Mouse (Mus musculus) liver, embryonic 11.5 days (tissue): ENCODE data around the gene Gh. TPM values are rescaled to one million over a fixed set of nuclear protein-coding genes. Genes with fewer than 3 reads are reported as not detected.

Experiments
- ATAC-seq: fragments of 200-750 bp; cut with Nextera tagmentation; replicated peaks from 2 replicates; pipeline ENCODE4 v1.8.0; 2017; ENCODE audit warnings: moderate number of reproducible peaks, mild to moderate bottlenecking, moderate TSS enrichment, moderate library complexity; ENCODE audit not compliant: low FRiP score
- DNase-seq: peaks from one replicate; pipeline ENCODE4 v3.0.0-alpha.2; 2017; ENCODE audit warnings: low spot score
- H3K27ac ChIP-seq: fragments of 300-500 bp; sonication (generic); 2 replicates; pipeline ENCODE4 v1.5.1; 2014; ENCODE audit warnings: mild to moderate bottlenecking, low read depth, low read length, control low read depth
- H3K27me3 ChIP-seq: fragments of 300-500 bp; sonication (generic); replicated peaks from 2 replicates; pipeline ENCODE4 v1.6.1; 2014; ENCODE audit warnings: low read length, mixed read lengths; ENCODE audit not compliant: control insufficient read depth, insufficient read depth
- H3K36me3 ChIP-seq: fragments of 300-500 bp; sonication (generic); 2 replicates; pipeline ENCODE4 v1.6.1; 2014; ENCODE audit warnings: mild to moderate bottlenecking, low read length, moderate library complexity, mixed read lengths; ENCODE audit not compliant: control insufficient read depth, insufficient read depth
- H3K4me1 ChIP-seq: fragments of 300-500 bp; sonication (generic); replicated peaks from 2 replicates; pipeline ENCODE4 v1.6.1; 2014; ENCODE audit warnings: low read length, mixed read lengths; ENCODE audit not compliant: control insufficient read depth, insufficient read depth
- H3K4me2 ChIP-seq: fragments of 300-500 bp; sonication (generic); 2 replicates; pipeline ENCODE4 v1.6.1; 2014; ENCODE audit warnings: mild to moderate bottlenecking, control low read depth, moderate library complexity
- H3K4me3 ChIP-seq: fragments of 300-500 bp; sonication (generic); 2 replicates; pipeline ENCODE4 v1.5.1; 2014; ENCODE audit warnings: low read depth, low read length, control low read depth
- H3K9ac ChIP-seq: fragments of 300-500 bp; sonication (generic); 2 replicates; pipeline ENCODE4 v1.6.1; 2014; ENCODE audit warnings: low read depth, low read length, control low read depth
- H3K9me3 ChIP-seq: fragments of 300-500 bp; sonication (generic); 2 replicates; pipeline ENCODE4 v1.6.1; 2016; ENCODE audit warnings: low read length, inconsistent platforms, mixed read lengths; ENCODE audit not compliant: control insufficient read depth
- WGBS: fragments of 180-500 bp; shearing (Covaris S2); extraction: QIAGEN DNeasy Blood & Tissue Kit; methylation state at CpG from one replicate; pipeline ENCODE4 v1.1.7; 2014; 5-methylcytosine and 5-hydroxymethylcytosine counted together
- polyA plus RNA-seq: library from polyadenylated mRNA; unstranded; fragments of >200 nt; fragmentation: Nextera tagmentation; extraction: Ambion mirVana; gene quantifications from 2 replicates; pipeline ENCODE4 v1.2.1, GENCODE M21; 2014

The Gh gene
- polyA plus RNA-seq, 1 experiment from 2014 or later = not detected

- H3K4me1 ChIP-seq = 0 out of 2 replicates have a peak, but pooled peaks cover 3% of the 10 kb centered on the region
- no peak overlapping the region; the same call in 1 of the 2 replicates for H3K4me2 ChIP-seq
- 58% methylated on average over 21 of the region's 21 CpGs for WGBS
- no peak overlapping the region for H3K27ac ChIP-seq
- no peaks in the 10 kb centered on the region for H3K36me3 ChIP-seq
- no peaks in the 10 kb centered on the region for H3K27me3 ChIP-seq
- no peak overlapping the region for H3K9ac ChIP-seq
- ATAC-seq (no peak), DNase-seq (no peak)
- no peak overlapping the region for H3K4me3 ChIP-seq
- no peaks in the 10 kb centered on the region for H3K9me3 ChIP-seq
These were observed 17.0 kb upstream of the Gh start for GRCm38 (mm10) chr11:106318406-106319366.

- Histone ChIP-seq H3K4me1 (0 out of 2 replicates have a peak, but pooled peaks cover 5% of the 10 kb centered on the region), H3K9ac (no peak overlapping the region), H3K4me2 (no peak overlapping the region), H3K27ac (no peak overlapping the region), H3K4me3 (no peak overlapping the region), H3K9me3 (no peaks in the 10 kb centered on the region), H3K27me3 (no peaks in the 10 kb centered on the region), H3K36me3 (no peaks in the 10 kb centered on the region)
- no peak for DNase-seq
- 75% methylated on average over 7 of the region's 7 CpGs for WGBS
- ATAC-seq = no peak
These were observed 16.1 kb upstream of the Gh start for GRCm38 (mm10) chr11:106317801-106318200.

DNA sequence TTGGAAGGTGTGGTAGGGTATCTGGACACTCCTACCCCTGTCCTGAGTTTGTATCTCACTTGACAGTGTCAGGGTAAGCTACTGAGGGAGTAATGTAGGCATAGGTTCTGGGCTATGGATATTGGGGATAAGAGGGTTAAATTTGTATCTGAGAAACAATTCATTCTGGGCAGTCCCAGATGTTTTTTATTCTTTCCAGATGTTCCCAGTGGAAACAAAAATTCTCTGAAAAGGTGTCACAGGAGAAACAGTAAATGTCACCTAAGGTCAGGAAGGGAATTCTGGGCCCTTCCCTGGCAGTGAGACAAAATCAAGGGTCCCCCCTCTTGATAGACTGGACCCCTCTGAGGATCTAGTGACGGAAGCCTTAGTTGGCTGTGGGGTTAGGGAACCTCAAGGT lies 14.8 kb upstream of the Gh start:
- 70% methylated on average over 1 of the region's 1 CpGs for WGBS

DNA sequence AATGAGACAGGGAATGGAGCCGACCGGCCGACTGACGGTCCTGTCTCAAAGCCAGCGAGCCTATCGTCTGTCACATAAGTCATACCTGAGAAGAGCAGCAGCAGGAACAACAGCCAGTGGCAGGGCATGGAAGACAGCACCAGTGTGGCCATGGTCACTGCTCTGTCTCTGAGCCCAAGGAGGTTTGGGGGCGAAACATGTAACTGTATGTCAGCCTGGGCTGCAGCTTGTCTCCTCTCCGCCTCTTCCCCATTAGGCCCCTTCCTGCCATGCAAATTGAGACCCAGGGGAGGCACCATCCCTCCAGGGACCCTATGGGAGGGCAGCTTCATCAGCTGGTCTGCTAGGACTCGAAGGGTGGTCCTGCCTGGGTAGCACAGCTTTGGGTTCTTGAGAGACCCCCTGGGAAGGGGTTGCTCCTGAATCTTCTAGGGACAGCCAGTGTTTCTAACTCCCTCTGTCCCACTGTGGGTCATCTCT lies 12.7 kb upstream of the Gh start, which contains the start of gene Cd79b:
Gene Cd79b (minus strand): TSS at position 430 of the 480 bp plus-strand sequence.
- Histone ChIP-seq H3K4me1 (0 out of 2 replicates have a peak, but pooled peaks cover 5% of the 10 kb centered on the region), H3K4me3 (peak within 1 kb of the TSS; percentile 5; the same call in 1 of the 2 replicates), H3K27me3 (no peaks in the 10 kb centered on the region), H3K9ac (no peak within 1 kb of the TSS), H3K9me3 (no peaks in the 10 kb centered on the region), H3K36me3 (no peaks in the 10 kb centered on the region), H3K4me2 (peak within 1 kb of the TSS; percentile 32), H3K27ac (no peak within 1 kb of the TSS)
- ATAC-seq (no peak), DNase-seq (no peak)
- WGBS = 52% methylated on average over 9 of the region's 9 CpGs

More for the DNA sequence above, 14.8 kb upstream of the Gh start:
- Histone ChIP-seq H3K4me3 (no peak overlapping the region), H3K4me2 (no peak overlapping the region), H3K27ac (no peak overlapping the region), H3K36me3 (no peaks in the 10 kb centered on the region), H3K27me3 (no peaks in the 10 kb centered on the region), H3K9ac (no peak overlapping the region), H3K4me1 (0 out of 2 replicates have a peak, but pooled peaks cover 5% of the 10 kb centered on the region), H3K9me3 (no peaks in the 10 kb centered on the region)
- DNase-seq (no peak), ATAC-seq (no peak)

GRCm38 (mm10) chr11:106313533-106313932 lies 11.9 kb upstream of the Gh start:
- Histone ChIP-seq H3K27ac (no peak overlapping the region), H3K4me2 (peak overlapping the region; percentile 32), H3K36me3 (no peaks in the 10 kb centered on the region)

DNA sequence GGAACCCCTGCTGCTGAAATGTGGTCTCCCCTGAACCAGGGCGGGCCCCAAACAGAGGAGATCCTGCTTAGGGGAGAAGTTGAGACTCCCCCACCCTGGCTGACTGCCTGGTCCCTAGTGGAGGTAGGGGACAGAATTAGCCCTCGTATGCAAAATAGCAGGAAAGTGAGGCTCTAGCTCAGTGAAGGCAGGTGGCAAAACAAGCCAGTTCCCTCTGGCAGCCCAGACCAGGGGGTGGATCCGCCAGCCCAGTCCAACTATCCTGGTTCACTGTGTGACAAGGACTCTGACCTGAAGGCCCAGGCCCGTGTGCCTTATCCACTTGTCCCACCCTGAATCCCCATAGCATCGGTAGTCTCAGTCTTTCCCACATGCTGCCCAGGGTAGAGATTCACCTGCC lies 8.5 kb upstream of the Gh start:
- Histone ChIP-seq H3K27ac (no peak overlapping the region), H3K9me3 (no peaks in the 10 kb centered on the region), H3K4me1 (0 out of 2 replicates have a peak, but pooled peaks cover 5% of the 10 kb centered on the region), H3K27me3 (no peaks in the 10 kb centered on the region), H3K4me2 (no peak overlapping the region), H3K9ac (no peak overlapping the region), H3K36me3 (no peaks in the 10 kb centered on the region), H3K4me3 (no peak overlapping the region)
- DNase-seq (no peak), ATAC-seq (no peak)
- WGBS = 75% methylated on average over 5 of the region's 5 CpGs

More at GRCm38 (mm10) chr11:106313533-106313932, 11.9 kb upstream of the Gh start:
- ATAC-seq (no peak), DNase-seq (no peak)
- H3K9ac ChIP-seq = no peak overlapping the region
- WGBS = 33% methylated on average over 5 of the region's 5 CpGs
- 0 out of 2 replicates have a peak, but pooled peaks cover 5% of the 10 kb centered on the region for H3K4me1 ChIP-seq
- no peak overlapping the region for H3K4me3 ChIP-seq
- no peaks in the 10 kb centered on the region for H3K27me3 ChIP-seq
- H3K9me3 ChIP-seq = no peaks in the 10 kb centered on the region

DNA sequence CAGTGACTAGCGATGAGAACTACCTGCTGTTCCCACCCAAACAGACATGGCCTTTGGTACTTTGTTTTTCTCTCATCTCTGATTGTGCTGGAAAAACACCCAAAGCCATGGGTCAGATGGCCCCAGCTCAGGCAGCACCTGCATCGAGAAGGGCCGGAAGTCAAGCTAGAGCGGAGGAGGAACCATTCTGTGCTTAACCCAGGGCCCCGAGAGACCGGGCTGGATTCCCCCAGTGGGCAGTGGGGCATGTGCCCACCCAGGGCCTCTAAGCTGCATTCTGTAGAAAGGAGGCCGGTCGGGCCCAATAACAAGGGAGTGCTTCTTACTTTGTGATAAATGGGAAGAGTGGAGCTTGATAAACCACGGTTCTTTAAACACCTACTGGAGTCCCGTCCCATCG lies 6.5 kb upstream of the Gh start:
- DNase-seq = no peak
- no peak overlapping the region for H3K4me3 ChIP-seq
- WGBS = 79% methylated on average over 11 of the region's 11 CpGs
- H3K27me3 ChIP-seq = no peaks in the 10 kb centered on the region
- no peak overlapping the region for H3K4me2 ChIP-seq
- H3K36me3 ChIP-seq = no peaks in the 10 kb centered on the region
- H3K4me1 ChIP-seq = no peaks in the 10 kb centered on the region
- no peak for ATAC-seq
- H3K27ac ChIP-seq = no peak overlapping the region
- no peaks in the 10 kb centered on the region for H3K9me3 ChIP-seq
- H3K9ac ChIP-seq = no peak overlapping the region

DNA sequence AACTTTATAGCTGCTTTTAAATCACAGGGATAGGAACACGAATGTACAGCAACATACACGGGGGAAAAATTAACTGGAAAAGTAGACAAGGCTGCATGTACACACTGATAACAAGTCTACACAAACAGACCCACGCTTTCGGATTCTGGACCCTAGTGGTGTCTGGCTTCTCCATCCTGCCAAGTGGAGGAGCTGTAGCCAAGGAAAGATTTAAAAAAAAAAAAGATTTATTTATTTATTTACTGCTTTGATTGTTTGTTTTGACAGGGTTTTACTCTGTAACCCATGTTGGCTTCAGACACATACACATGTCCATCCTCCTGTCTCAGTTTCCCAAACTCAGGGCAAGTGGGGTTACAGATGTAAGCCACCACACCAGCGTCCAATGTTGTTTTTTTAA lies 5.8 kb upstream of the Gh start:
- Histone ChIP-seq H3K27me3 (no peaks in the 10 kb centered on the region), H3K27ac (no peak overlapping the region), H3K36me3 (no peaks in the 10 kb centered on the region), H3K4me2 (no peak overlapping the region), H3K4me3 (no peak overlapping the region), H3K4me1 (no peaks in the 10 kb centered on the region), H3K9ac (no peak overlapping the region), H3K9me3 (no peaks in the 10 kb centered on the region)
- ATAC-seq (no peak), DNase-seq (no peak)
- 72% methylated on average over 5 of the region's 5 CpGs for WGBS
